Mouse (Mus musculus) testis, postnatal 14 days (tissue): ENCODE measurements around the gene Olfr723.
"Not testable (repeated sequence)": the region's sequence is repeated elsewhere in the genome, so short reads cannot be mapped to it uniquely, and the experiment has no call there.

ENCODE experiments used
- DNase-seq: peaks from one replicate; pipeline ENCODE4 v3.0.0; 2021; ENCODE audit warnings: low spot score

The Olfr723 gene

GRCm38 (mm10) chr14:49931687-49932086, at the start of gene Olfr723:
TSS of gene Olfr723 (minus strand) at chr14:49931787.
- DNase-seq: not testable (repeated sequence)

- DNase-seq: not testable (repeated sequence)
Observed at GRCm38 (mm10) chr14:49963174-49963573, 31.6 kb upstream of the Olfr723 start, which contains the start of gene Olfr724. TSS of gene Olfr724 (minus strand) at chr14:49963274.

DNA sequence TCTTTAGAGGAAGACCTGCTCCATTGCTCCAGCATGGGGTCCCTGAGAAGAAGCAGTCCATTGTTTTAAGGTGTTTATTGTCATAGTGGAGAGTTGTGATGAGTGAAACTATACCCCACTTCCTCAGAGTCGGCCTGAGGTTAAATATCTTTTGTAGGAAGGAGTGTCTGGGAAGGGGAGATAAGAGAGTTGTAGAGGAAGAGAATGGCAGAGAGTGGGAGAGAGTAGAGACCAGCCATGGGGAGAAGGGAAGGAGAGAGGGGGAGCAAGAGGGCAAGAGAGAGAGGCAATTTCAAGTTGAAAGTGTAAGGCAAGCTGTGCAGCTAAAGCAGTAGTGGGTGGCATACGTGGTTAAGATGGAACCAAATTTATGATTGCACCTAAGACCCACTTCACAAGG, 24.3 kb upstream of the Olfr723 start:
- DNase-seq: no peak

DNA sequence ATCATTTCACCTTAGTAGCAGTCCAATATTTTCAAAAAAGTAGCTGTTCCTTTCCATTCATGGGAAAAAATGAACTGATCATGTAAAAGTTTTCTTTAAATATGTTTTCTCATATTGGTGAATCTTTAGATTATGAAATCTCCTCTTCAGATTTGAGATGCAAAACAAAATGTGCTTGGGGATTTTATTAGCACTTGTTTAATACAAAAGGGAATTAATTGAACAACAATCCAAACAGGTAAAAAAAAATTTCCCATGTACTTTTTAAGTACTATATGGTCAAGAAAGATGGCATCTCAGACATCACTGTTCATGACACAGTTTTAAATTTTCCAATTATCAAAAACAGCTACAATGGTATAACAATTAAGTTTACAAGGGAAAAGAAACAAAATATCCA, 29.7 kb downstream of the Olfr723 start, which contains the start of gene Olfr722:
Gene Olfr722, minus strand, starts transcription at position 101 of the 400 bp plus-strand sequence.
- no peak for DNase-seq
